Mouse (Mus musculus) adrenal gland, adult 2 months (tissue): ENCODE measurements around the gene Plk3. TPM values are rescaled to one million over a fixed set of nuclear protein-coding genes. Genes with fewer than 3 reads are reported as not detected.
A peak's percentile ranks its signal among the peaks of the same experiment; 100 is the strongest.
"Not testable (repeated sequence)": the region's sequence is repeated elsewhere in the genome, so short reads cannot be mapped to it uniquely, and the experiment has no call there.

Experiments
- DNase-seq: peaks from one replicate; pipeline ENCODE4 v3.0.0; 2021
- long read RNA-seq: library from polyadenylated mRNA; stranded (forward); transcript quantifications from one replicate; pipeline ENCODE4 v2.0.0, GENCODE M21; 2021
- polyA plus RNA-seq: library from polyadenylated mRNA; depleted of rRNA; stranded (reverse); fragments of >200 nt; gene quantifications from 2 replicates; pipeline ENCODE4 v1.2.3, GENCODE M21; 2012; rRNA removed
- total RNA-seq, 2 experiments: library from RNA; stranded (reverse); gene quantifications; 2 replicates each; pipeline ENCODE4 v1.2.3; 2021

Gene Plk3
- total RNA-seq (10 to 100 TPM in 1 of 2 experiments, 1 to 10 TPM in 1; 8.4 to 23.6 TPM), polyA plus RNA-seq (11.3 and 11.5 TPM in 2 replicates)
- long read RNA-seq, transcript Plk3-201 (15 exons, 2,378 nt), result major isoform, 9 of 13 reads
- long read RNA-seq, partial matches to known transcripts, result 3 of 13 reads
- long read RNA-seq, other reads (novel, unspliced or antisense), result 1 of 13 reads

DNA sequence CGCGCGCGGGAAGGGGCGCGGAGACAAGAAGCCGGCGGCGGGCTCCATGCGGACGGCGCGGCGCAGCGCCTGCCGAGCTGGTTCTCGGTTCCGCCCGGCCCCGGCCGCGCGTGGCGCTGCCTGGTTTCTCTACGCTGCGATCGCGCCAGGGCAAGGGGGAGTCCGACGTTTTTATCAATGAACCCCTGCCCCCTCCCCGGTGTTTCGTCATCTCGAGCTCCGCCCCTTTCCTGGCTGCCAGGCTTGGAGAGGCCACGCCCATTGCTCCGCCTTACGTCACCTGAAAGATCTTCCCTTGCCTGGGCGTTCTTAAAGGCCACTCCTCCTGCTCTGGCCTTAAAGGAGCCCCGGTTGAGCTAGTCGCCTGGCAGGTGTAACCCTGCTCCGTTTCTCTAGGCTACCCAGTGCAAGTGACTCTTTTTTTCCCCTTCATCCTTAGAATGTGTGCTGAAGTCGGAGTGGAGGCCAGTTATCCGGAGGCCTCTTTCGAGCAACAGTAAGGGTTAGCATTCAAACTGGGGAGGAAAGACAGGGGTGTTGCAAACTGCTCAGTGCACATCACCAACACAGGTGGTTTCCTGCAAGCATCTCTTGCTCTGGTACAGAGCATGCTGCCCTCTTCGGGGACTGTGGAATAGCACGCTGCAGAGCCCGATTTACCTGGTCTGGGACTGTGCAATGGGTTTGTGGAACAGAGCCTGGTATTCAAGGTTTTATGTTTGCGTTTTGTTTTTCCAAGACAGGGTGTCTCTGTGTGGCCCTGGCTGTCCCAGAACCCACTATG, at the start of gene Plk3:
Plk3 (minus strand) TSS at position 147 of the 784 bp plus-strand sequence.
- peak; percentile 98 for DNase-seq

DNA sequence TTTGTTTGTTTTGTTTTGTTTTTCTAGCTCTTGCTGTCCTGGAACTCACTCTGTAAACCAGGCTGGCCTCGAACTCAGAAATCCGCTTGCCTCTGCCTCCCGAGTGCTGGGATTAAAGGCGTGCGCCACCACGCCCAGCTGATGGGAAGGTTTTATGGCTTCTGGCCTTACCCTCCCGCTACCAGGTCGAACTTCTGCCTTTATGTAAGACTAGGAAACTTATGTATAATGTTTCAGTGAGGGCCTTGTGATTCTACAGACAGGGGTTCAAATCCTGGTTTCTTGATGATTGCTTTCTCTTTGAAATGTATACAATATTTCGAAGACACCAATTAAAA, 49.0 kb upstream of the Plk3 start:
- DNase-seq, result not testable (repeated sequence)

DNA sequence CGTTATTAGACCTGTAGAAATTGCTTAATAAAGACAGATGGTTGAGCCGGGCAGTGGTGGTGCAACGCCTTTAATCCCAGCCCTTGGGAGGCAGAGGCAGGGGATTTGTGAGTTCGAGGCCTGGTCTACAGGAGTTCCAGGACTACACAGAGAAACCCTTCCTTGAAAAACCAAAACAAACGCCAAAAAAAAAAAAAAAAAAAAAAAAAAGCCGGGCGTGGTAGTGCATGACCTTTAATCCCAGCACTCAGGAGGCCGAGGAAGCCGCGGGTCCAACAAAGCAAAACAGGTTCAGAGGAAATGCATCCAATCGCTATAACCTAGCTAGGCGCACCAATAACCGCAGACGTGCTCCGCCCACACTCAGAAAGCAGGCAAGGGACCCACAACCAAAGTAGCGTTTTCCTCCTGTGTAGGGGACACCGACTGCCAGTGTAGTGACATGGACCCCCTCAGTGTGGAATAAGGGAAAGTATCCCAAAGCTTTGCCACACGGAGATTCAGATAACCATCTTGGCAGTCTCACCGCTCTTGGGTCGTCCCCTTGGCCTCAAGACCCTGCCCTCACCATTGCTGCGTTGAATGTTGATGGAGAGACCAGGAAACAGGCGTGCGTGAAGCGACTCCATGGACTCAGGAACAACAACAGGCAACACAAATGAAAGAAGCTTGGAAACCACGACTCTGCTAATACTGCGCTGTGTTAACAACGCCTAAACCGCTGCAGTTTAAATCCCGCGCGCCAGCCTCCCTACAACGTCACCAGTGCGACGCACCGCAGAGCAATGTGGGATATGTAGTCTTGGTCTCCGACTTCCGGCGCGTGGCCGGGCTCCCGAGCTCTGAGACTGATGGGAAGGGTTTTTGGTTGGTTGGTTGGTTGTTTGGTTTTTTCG, 48.3 kb upstream of the Plk3 start, which contains the start of gene Kif2c:
Kif2c (minus strand) TSS at position 777 of the 896 bp plus-strand sequence.
- DNase-seq, result peak; percentile 93

DNA sequence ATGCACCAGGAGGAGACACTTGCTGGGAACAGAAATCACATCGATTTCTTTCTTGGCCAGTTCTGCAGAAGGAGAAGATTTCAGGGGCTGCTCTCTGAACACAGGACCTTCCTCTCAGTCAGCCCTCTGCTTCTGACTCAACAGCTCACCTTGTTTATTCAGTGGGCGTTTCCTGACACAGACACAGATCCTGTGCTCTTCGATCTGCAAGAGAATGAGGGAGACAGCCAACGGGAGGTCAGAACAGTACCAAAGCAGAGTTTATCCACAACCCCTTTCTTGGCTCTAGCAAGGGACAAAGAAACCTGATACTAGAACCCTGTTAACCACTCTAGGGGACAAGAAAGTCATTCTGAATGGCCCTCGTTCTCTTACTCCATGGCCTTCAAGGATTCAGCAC, 36.2 kb upstream of the Plk3 start:
- DNase-seq, result no peak

DNA sequence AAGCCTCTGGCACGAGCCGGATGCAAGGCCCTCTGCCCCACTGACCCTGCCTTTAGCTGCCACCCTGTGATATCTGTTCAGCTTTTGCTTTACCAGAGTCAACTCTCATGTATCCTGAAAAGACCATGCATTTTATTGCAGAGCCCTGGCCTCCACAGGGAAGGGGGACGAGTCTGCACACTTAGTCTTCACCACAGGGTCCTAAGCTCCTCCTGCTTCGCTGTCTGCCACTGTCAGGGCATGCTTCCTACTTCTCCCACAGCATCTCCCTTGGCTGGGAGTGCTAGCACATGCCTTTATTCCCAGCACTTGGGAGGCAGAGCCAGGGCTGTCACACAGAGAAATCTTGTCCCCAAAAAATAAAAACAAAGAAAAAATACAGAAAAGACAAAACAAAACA, 27.4 kb upstream of the Plk3 start:
- DNase-seq, result no peak

DNA sequence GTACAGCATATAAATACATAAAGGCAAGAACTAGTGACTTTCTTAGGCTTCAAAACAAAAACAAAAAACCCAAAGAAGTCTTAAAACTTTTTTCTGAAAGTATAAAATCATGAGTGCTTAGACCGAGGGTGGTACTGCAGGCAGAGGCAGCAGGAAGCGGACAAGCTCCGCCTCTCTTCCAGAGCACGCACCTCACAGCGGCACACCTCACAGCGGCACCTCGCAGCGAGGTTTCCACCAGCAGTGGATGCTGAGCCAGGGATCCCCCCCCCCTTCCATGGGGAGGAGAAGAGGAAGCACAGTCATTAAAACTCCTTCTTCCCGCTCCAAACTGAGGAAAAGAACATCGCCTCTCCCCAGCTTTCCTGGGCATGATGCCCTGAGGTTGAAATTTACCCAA, 25.9 kb upstream of the Plk3 start:
- DNase-seq, result no peak

DNA sequence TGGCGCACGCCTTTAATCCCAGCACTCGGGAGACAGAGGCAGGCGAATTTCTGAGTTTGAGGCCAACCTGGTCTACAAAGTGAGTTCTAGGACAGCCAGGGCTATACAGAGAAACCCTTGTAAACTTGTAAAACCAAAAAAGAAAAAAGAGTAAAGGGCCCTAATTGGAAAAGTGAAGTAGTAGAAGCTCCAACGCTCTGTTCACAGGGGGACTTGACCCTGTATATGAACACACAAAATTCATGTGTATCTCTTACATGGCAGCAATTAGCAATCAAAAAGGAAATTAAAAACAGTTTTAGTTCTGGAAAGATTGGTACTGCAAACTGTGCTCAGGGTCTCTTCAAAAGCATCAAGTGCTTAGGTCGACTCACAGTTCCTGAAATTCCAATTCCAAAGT, 22.6 kb upstream of the Plk3 start:
- no peak for DNase-seq

DNA sequence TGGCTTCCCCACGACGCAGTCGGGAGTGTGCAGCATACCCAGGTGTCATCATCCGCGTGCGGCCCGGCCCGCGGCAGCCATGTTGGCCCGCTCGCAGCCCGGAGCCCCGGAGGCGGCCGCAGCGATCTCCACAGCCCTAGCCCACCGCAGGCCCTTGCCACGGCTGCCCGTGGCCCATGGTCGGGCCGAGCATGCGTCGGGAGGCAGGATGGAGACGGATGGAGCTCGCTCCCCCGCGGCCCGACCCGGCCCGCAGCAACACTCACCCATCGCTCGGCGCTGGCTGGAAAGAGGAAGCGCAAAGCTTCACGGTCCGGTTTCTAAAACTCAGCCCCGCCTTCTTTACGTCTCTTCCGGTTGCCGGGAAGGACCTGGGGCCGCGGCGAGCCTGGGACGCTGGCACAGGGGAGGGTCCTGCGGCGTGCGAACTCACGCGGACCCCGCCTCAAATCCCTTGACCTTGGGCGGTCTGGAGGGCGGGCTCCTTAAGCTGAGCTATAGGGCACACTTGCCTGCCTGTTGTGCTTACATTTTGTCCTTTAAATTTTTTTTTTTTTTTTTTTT, 22.1 kb upstream of the Plk3 start, which contains the start of gene Rps8:
Rps8 (minus strand) TSS at position 452 of the 564 bp plus-strand sequence.
- DNase-seq, result peak; percentile 92

DNA sequence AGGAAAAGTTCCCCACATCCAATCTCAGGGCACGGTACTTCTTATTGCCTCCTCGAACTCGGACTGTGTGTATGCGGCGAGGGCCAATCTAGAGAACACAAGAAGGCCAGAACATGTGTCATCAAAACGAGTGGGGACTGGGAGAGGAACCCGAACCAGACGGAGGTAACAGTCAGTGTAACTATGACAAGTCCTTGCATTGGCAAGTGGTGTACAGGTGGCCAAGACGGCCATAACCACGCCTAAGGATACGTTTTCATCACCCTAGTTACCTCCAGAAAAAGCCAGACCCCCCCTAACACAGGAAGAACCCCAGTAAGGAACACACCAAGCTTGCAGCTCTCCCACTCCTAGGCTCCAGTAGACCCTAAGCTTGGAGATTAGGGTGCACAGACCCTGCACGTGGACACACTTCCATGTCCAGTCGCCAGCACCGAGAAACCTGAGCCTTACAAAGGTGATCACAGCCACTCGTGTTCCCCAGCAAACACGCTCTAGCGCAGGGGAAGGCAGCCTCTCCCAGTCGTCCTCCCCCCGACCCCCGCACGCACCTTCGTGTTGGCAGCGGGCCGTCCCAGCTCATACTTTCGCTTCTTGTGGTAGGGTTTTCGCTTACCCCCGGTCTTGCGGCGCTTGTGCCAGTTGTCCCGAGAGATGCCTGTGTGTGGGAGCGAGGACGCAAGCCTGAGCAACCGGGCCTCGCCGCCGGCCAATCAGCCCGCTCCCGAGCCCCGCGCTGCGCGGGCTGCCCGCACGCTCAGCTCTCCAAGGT, 21.4 kb upstream of the Plk3 start:
- peak; percentile 52 for DNase-seq

DNA sequence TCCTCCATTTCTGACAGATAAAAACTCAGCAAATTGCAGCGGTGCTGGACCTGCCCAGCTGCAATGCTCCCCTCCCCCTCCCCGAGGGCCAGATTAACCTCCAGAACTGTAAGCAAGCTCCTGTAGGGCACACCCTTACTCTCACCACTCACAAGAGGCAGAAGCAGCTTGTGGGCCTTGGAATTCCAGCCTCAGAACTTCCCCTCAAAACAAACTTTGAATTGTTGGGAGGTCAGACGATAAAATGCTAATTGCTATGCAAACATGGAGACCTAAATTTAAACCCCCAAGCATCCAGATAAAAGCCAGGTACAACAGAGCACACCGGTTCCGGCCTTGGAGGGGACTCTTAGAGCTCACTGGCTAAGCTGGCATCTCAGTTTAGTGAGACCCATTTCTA, 19.0 kb upstream of the Plk3 start:
- no peak for DNase-seq

DNA sequence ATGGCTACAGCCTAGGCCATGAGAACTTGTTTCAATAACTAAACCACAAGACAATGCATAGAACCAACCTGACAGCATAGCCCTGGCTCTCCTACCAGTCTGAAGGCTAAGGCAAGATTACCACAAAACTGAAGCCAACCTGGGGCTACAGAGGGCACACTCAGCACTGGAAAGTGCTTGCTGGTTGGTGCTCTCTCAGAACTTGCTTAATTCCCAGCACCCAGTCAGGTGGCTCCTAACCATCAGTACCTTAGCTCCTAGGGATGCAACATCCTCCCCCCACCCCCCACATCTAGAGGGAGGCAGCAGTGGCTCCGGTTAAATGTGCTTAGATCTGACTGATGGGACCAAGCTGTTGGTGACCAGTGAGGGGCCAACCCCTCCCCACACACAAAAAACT, 17.7 kb upstream of the Plk3 start:
- no peak for DNase-seq

DNA sequence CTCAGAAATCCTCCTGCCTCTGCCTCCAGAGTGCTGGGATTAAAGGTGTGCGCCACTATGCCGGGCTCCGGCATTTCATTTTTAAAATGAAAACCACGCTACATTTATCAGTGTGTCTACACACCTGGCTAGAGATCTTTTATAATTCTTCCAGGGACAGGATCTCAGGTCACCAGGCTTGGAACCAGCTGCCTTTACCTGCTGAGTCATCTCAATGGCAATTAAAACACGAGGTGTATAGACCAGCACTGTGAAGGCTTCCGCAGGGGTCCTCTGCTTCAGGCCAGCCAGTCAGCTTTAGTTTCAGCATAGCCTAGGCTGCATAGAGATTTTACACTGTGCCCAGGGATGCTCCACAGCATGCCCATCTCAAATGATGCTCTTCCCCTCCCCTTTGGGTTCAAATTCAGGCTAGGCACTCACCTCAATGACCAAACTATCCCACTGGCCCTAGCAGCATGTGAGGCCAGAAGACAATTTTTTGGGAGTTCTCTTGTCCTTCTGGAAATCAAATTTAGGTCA, 16.5 kb upstream of the Plk3 start:
- DNase-seq, result no peak

DNA sequence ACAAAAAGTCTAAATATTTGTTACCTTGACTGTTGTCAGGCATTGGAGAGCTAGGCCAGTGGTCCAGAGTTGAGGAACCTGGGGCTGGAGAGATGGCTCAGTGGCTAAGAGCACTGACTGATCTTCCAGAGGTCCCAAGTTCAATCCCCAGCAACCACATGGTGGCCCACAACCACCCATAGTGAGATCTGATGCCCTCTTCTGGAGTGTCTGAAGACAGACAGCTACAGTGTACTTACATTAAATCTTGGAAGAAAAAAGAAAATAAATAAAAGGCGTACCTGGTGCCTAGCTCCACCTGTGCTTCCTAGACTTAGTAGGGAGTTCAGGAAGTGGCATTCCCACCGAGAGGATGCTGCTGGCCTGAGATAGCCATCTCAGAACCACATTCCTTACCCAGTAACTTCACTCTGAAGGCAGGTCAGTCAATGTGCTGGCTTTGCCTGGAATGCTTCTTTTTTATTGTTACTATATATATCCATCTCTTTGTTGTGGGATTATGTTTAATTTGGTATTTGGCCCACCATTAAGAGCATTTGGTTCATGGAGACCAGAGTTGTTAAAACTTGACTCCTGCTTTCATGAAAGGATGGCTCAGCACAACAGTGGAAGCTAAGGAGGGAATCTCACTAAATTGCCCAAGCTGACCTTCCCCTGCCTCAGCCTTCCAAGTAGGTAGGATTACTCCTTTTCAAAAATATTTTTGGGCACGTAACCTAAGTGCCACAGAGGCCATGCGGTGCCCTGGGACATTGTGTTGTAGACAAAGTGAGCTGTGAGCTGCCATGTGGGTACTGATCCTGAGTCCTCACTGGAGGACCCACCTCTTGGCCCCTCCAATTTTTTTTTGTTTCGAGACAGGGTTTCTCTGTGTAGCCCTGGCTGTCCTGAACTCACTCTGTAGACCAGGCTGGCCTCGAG, 15.8 kb upstream of the Plk3 start:
- DNase-seq, result no peak

DNA sequence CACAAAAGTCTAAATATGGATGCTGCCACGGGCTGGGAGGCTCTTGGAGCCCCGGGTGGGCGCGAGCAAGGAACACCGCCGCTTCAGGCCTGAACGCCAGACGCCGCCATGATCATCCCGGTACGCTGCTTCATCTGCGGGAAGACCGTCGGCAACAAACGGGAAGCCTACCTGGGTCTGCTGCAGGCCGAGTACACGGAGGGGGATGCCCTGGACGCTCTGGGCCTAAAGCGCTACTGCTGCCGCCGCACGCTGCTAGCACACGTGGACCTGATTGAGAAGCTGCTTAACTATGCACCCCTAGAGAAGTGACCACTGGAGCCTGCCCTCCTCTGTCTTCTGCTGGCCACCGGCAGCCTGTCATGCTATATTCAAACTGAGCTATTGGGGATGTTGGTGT, 15.1 kb upstream of the Plk3 start:
- no peak for DNase-seq

DNA sequence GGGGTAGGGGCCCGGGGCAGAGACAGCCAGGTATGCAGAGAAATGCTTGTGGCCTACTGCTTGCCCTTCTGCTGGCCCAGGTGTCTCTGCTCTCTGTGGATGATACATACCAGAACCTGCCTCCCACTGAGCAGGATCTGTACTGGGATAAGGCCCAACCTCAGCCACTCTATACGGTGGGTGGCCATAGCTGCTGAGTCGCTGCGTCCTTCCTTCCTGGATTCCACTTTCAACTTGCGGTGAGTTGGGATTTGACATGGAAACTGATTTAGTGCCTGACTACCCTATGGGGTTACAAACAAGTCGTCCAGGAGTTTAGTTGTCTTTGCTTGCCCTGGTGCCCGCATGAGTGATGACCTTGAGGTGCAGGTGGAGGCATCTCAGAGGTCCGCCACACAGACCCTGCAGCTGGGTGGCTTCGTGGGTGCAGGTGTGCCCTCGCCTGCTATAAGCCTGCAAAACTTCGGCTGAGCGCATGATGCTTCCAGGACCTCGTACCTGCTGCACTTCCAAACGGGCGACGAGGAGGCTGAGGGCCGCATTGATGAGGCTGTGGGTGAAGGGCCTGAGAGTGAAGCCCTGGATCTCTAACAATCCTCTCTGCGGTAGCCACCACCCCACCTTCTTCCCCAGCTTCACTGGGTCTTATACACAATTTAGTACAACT, 14.4 kb upstream of the Plk3 start:
- DNase-seq, result no peak

DNA sequence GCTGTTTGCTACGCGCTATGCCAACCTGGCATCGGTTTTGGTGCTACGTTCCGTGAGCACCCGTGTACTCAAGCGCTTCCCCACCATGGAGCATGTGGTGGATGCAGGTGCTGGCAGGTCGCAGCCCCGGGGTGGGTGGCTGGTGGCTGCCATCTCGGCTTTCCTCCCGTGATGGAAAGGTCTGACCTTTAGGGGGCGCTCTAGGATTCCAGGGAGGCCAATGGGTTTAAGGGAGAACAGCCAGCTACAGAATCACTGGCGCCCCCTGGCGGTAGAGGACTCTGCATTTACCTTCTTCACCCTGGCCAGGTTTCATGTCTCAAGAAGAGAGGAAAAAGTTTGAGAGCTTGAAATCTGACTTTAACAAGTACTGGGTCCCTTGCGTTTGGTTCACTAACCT, 12.4 kb upstream of the Plk3 start:
- DNase-seq, result peak; percentile 84

DNA sequence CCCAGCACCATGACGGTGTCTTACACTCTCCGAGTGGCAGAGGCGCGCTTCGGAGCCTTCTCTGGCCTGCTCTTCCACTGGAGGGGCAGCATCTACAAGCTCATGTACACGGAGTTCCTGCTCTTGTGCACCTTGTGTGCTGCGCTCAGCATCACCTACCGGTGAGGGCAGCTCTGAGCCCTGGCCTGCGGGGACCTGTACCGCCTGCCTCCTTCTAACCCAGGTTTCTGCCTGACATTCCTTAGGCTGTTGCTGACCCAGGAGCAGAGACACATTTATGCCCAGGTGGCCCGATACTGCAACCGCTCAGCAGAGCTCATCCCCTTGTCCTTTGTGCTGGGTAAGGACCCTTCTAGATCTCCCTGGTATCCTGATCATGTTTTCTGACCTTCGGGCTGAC, 11.5 kb upstream of the Plk3 start:
- no peak for DNase-seq

DNA sequence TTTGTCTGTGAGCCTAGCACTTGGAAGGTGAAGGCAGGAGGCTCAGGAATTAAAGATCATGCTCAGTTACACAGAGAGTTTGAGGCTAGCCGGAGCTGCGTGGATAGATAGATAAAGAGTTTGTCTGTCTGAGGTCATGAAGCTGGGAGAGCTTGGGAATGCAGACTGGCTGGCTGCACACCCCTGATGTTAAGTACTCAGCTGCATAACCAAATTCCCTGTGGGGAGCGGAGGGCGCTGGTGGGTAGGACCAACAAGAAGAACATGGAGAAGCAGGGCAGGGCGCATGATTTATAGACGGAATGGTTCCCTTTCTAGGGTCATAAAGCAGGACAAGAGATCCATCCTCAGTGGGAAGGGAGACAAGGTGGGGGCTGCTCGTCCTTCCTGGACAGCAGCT, 9.3 kb upstream of the Plk3 start:
- no peak for DNase-seq

DNA sequence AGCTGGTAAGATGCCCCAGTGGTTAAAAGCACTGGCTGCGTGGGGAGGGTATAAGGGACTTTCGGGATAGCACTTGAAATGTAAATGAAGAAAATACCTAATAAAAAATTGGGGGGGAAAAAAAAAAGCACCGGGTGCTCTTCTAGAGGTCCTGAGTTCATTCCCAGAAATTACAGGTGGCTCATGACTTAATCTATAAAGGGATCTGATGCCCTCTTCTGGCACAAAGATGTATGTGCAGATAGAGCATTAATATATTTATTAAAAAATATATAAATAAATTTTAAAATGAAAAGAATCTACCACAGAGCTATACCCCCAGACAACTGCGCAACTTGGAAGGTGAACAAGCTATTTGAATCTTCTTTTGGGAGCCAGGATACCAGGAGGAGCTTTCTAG, 6.8 kb upstream of the Plk3 start:
- no peak for DNase-seq

DNA sequence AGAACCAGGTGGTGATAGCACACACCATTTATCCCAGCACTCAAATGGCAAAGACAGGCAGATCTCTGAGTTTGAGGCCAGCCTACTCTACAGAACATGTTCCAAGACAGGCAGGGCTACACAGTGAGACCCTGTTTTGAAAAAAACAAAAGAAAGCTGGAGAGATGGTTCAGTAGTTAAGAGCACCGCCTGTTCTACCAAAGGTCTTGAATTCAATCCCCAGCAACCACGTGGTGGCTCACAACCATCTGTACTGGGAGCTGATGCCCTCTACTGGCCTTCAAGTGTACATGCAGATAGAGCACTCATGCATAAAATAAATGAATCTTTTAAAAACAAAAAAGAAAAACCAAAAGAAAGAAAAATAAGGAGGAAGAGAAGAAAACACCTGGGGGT, 5.5 kb upstream of the Plk3 start:
- peak; percentile 50 for DNase-seq
